Mouse (Mus musculus) kidney, embryonic 16.5 days (tissue): Measurements from ENCODE around the gene Fam160b1. TPM values are rescaled to one million over a fixed set of nuclear protein-coding genes. Genes with fewer than 3 reads are reported as not detected.

Experiments used
- ATAC-seq: fragments of 200-750 bp; cut with Nextera tagmentation; 2 replicates; pipeline ENCODE4 v1.8.0; 2017; ENCODE audit warnings: moderate TSS enrichment; ENCODE audit not compliant: low FRiP score, low TSS enrichment
- H3K27ac ChIP-seq: fragments of 300-500 bp; sonication (generic); 2 replicates; pipeline ENCODE4 v1.5.1; 2014; ENCODE audit warnings: low read length
- H3K27me3 ChIP-seq: fragments of 300-500 bp; sonication (generic); 2 replicates; pipeline ENCODE4 v1.6.1; 2014; ENCODE audit warnings: low read length, control low read depth, mixed read lengths; ENCODE audit not compliant: insufficient read depth
- H3K36me3 ChIP-seq: fragments of 300-500 bp; sonication (generic); 2 replicates; pipeline ENCODE4 v1.6.1; 2014; ENCODE audit warnings: low read length, control low read depth, mixed read lengths; ENCODE audit not compliant: insufficient read depth
- H3K4me1 ChIP-seq: fragments of 300-500 bp; sonication (generic); 2 replicates; pipeline ENCODE4 v1.6.1; 2014; ENCODE audit warnings: low read length, control low read depth, mixed read lengths; ENCODE audit not compliant: insufficient read depth
- H3K4me2 ChIP-seq: fragments of 300-500 bp; sonication (generic); replicated peaks from 2 replicates; pipeline ENCODE4 v1.6.1; 2014; ENCODE audit warnings: low read depth, low read length
- H3K4me3 ChIP-seq: fragments of 300-500 bp; sonication (generic); 2 replicates; pipeline ENCODE4 v1.5.1; 2014; ENCODE audit warnings: mild to moderate bottlenecking, low read length
- H3K9ac ChIP-seq: fragments of 300-500 bp; sonication (generic); replicated peaks from 2 replicates; pipeline ENCODE4 v1.6.1; 2014; ENCODE audit warnings: low read length
- H3K9me3 ChIP-seq: fragments of 300-500 bp; sonication (generic); 2 replicates; pipeline ENCODE4 v1.6.1; 2016; ENCODE audit warnings: low read length, control low read depth
- whole genome bisulfite sequencing: fragments of 180-500 bp; shearing (Covaris S2); extraction: QIAGEN DNeasy Blood & Tissue Kit; methylation state at CpG from one replicate; pipeline ENCODE4 v1.1.7; 2014; 5-methylcytosine and 5-hydroxymethylcytosine counted together
- polyA plus RNA-seq: library from polyadenylated mRNA; unstranded; fragments of >200 nt; fragmentation: Nextera tagmentation; extraction: Ambion mirVana; gene quantifications from 2 replicates; pipeline ENCODE4 v1.2.1, GENCODE M21; 2015

The Fam160b1 gene
- polyA plus RNA-seq, 1 experiment from 2014 or later, result 13.1 TPM

- H3K9me3 ChIP-seq, result no peaks in the 10 kb centered on the region
- H3K4me2 ChIP-seq, result peak overlapping the region; percentile 52
- H3K4me1 ChIP-seq, result peaks cover 74% of the 10 kb centered on the region
- H3K9ac ChIP-seq, result peak overlapping the region; percentile 52
- H3K27ac ChIP-seq, result peak overlapping the region; percentile 16; the same call in 1 of the 2 replicates
- H3K4me3 ChIP-seq, result peak overlapping the region; percentile 35
- ATAC-seq, result no peak
- no peaks in the 10 kb centered on the region for H3K36me3 ChIP-seq
- no peaks in the 10 kb centered on the region for H3K27me3 ChIP-seq
- WGBS, result 19% methylated on average over 7 of the region's 7 CpGs
These were observed 2.6 kb downstream of the Fam160b1 start for GRCm38 (mm10) chr19:57363076-57363475.

GRCm38 (mm10) chr19:57363538-57363937 lies 3.1 kb downstream of the Fam160b1 start:
- Histone ChIP-seq H3K27ac (no peak overlapping the region), H3K36me3 (peaks cover 1% of the 10 kb centered on the region; the same call in 1 of the 2 replicates), H3K4me1 (peaks cover 71% of the 10 kb centered on the region), H3K9ac (peak overlapping the region; percentile 52; the same call in 1 of the 2 replicates), H3K4me3 (no peak overlapping the region), H3K27me3 (no peaks in the 10 kb centered on the region), H3K9me3 (no peaks in the 10 kb centered on the region), H3K4me2 (peak overlapping the region; percentile 52)
- 88% methylated on average over 7 of the region's 7 CpGs for WGBS
- ATAC-seq, result no peak

DNA sequence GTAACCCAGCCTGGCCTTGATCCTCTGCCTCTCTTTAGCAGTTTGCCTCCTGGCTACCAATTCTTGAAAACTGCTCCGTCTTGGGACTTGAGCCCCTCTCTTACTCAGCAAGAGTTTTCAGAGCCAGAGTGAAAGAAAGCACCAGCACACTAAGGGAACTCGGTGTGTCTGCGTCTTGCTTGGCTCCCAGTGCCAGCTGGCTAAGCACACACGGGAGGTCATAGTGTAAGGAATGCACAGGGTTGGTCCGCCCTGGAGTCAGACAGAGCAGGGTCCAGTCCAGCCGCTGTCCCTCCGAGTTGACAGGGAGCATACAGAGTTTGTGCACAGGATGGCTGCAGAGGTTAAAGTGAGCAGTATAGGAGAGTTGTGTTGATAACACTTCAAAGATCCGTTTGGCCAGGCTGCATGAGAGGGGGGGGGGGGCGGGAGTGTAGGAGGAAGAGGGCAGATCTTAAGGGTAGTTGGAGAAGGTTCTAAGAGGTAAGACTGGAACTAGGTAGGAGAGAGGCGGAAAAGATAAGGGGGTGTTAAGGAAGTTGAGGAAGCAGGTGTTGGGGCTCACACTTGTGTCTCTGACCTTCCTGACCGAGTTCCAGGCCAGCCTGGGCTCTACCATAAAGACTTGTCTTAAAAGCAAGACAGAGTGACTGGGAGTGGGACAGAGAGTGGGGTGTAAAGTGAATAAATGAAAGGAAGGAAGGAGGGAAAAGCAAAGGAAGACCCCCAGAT lies 4.6 kb downstream of the Fam160b1 start:
- peak overlapping the region; percentile 22; the same call in 1 of the 2 replicates for H3K9ac ChIP-seq
- WGBS, result 22% methylated on average over 11 of the region's 11 CpGs
- ATAC-seq, result peak; percentile 18; the same call in 1 of the 2 replicates

GRCm38 (mm10) chr19:57366007-57366406 lies 5.5 kb downstream of the Fam160b1 start:
- 50% methylated on average over 8 of the region's 8 CpGs for WGBS
- Histone ChIP-seq H3K27me3 (no peaks in the 10 kb centered on the region), H3K9ac (no peak overlapping the region), H3K27ac (peak overlapping the region; percentile 5; the same call in 1 of the 2 replicates), H3K9me3 (no peaks in the 10 kb centered on the region), H3K36me3 (peaks cover 20% of the 10 kb centered on the region), H3K4me1 (peaks cover 54% of the 10 kb centered on the region), H3K4me2 (peak overlapping the region; percentile 0; the same call in 1 of the 2 replicates), H3K4me3 (no peak overlapping the region)
- no peak for ATAC-seq

More for the DNA sequence above, 4.6 kb downstream of the Fam160b1 start:
- Histone ChIP-seq H3K4me2 (peak overlapping the region; percentile 33), H3K27ac (peak overlapping the region; percentile 54), H3K4me1 (peaks cover 56% of the 10 kb centered on the region), H3K36me3 (peaks cover 17% of the 10 kb centered on the region), H3K27me3 (no peaks in the 10 kb centered on the region), H3K4me3 (no peak overlapping the region; the same call in 1 of the 2 replicates), H3K9me3 (no peaks in the 10 kb centered on the region)

GRCm38 (mm10) chr19:57366626-57367025 lies 6.1 kb downstream of the Fam160b1 start:
- Histone ChIP-seq H3K4me1 (peaks cover 54% of the 10 kb centered on the region), H3K27me3 (no peaks in the 10 kb centered on the region), H3K9ac (no peak overlapping the region), H3K4me2 (no peak overlapping the region), H3K36me3 (peaks cover 26% of the 10 kb centered on the region), H3K9me3 (no peaks in the 10 kb centered on the region), H3K27ac (peak overlapping the region; percentile 5; the same call in 1 of the 2 replicates), H3K4me3 (no peak overlapping the region)
- WGBS, result 60% methylated on average over 5 of the region's 5 CpGs
- no peak for ATAC-seq

DNA sequence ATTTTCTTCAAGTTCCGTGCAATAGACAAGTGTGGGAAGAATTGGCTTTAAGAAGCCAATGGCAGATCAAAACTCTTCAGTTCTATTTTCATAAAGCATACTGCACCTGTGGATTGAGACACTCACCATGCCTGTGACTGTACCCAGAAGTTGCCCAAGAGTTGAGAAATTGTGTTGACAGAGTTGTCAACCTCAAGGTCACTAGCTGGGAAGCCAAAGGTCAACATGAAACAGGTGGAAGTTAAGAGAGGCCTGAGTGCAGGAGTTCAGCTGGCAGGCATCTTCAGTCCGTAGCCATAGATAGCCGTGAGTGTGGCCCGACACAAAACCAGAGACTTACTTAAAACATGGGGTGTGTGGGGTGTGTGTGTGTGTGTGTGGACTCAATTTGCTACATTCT lies 6.7 kb downstream of the Fam160b1 start:
- Histone ChIP-seq H3K4me2 (no peak overlapping the region), H3K9me3 (no peaks in the 10 kb centered on the region), H3K9ac (no peak overlapping the region), H3K4me1 (peaks cover 54% of the 10 kb centered on the region), H3K27ac (no peak overlapping the region), H3K27me3 (no peaks in the 10 kb centered on the region), H3K4me3 (no peak overlapping the region), H3K36me3 (peaks cover 30% of the 10 kb centered on the region)
- ATAC-seq, result no peak
- WGBS, result 75% methylated on average over 4 of the region's 4 CpGs

DNA sequence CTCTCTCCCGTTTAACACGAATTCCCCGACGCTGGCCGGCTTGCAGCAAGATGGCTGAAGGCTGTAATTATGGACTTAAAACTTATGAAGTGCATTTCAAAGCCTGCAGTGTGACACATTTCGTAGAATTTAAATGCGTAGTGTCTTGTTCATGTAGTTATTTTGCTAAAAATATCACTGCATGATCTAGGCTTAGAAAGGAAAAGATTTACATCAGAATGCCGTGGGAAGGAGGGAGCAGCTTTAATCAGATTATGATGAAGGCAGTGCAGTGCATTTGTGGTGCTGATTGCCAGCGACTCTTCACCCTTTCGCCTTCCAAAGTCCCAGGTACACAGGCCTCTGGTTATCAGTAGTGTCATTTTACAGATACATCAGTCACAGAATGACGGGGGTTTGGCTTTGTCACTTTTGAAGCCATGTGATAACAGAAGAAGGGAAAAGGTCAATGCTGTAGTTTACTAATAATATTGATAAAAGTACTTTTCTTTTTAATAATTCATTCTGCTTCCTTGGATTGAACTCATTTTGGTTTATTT lies 7.4 kb downstream of the Fam160b1 start:
- Histone ChIP-seq H3K27ac (no peak overlapping the region), H3K27me3 (no peaks in the 10 kb centered on the region), H3K4me1 (peaks cover 49% of the 10 kb centered on the region), H3K4me2 (no peak overlapping the region), H3K4me3 (no peak overlapping the region), H3K9me3 (no peaks in the 10 kb centered on the region), H3K36me3 (peaks cover 37% of the 10 kb centered on the region), H3K9ac (no peak overlapping the region)
- 82% methylated on average over 11 of the region's 11 CpGs for WGBS
- no peak for ATAC-seq

DNA sequence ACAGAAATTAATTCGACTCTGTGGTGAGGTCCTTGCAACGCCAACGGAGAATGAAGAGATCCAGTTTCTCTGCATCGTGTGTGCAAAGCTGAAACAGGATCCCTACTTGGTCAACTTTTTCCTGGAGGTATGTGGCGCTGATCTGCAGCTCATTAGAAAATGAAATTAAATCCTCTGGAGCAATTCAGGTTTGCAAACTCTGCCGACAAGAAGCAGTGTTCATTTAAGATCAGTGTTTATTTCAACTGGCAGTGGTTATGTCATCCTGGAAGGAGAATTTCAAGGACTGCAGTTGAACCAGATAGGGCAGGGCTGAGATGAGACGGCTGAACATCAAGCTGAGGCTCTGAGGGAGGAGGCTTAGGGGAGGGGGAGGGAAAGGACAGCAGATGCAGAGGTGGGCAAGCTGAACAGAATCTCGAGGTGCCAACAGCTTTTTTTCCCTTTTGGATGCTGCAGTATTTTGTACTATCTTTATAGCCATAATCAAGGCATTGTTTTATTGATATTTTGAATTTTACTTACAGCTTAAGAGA lies 12.9 kb downstream of the Fam160b1 start:
- Histone ChIP-seq H3K9ac (no peak overlapping the region), H3K9me3 (no peaks in the 10 kb centered on the region), H3K4me1 (no peaks in the 10 kb centered on the region), H3K4me2 (no peak overlapping the region), H3K27me3 (no peaks in the 10 kb centered on the region), H3K36me3 (peaks cover 79% of the 10 kb centered on the region), H3K4me3 (no peak overlapping the region), H3K27ac (no peak overlapping the region)
- no peak for ATAC-seq
- 57% methylated on average over 8 of the region's 8 CpGs for WGBS

DNA sequence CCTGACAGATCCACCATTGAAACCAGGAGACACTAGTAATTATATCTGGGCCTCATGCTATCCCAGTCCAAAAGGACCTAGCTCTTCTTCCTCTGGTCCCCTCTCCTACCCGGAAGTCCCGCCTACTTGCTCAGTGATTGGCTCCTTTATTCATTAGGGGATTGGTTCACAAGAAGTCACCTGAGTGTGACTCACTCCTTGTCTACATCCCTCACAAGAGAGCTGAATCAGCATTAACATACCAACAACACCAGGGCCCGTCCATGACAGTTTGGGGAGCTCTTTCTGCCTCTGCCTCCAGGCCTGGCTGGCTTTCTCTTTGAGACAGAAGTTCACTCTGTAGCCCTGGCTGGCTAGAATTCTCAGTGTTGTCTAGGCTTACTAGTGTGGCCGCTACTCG lies 14.7 kb downstream of the Fam160b1 start:
- Histone ChIP-seq H3K9me3 (no peaks in the 10 kb centered on the region), H3K4me3 (no peak overlapping the region), H3K4me2 (no peak overlapping the region), H3K4me1 (no peaks in the 10 kb centered on the region), H3K36me3 (peaks cover 77% of the 10 kb centered on the region), H3K9ac (no peak overlapping the region), H3K27ac (no peak overlapping the region), H3K27me3 (no peaks in the 10 kb centered on the region)
- no peak for ATAC-seq
- WGBS, result 85% methylated on average over 5 of the region's 5 CpGs

DNA sequence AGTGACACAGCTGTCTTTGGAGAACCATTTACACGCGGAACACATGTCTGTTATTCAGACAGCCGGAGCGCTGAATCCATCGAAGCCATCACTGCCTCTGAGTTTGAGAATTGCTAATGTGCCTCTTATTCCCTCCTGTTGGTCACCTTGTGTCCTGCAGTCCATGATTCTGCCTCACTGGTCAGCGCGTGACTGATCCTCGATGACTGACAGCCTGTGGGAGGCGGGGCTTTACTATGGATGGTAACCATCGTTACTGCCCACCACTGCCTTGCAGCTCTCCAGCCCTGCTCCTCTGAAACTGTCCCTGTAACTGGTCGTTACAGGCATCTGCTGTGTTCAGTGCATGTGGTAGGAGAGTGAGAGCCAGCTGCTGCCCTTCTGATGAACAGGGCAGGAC lies 15.3 kb downstream of the Fam160b1 start:
- peaks cover 81% of the 10 kb centered on the region for H3K36me3 ChIP-seq
- ATAC-seq, result no peak
- H3K9me3 ChIP-seq, result no peaks in the 10 kb centered on the region
- no peak overlapping the region for H3K4me3 ChIP-seq
- no peaks in the 10 kb centered on the region for H3K27me3 ChIP-seq
- H3K4me2 ChIP-seq, result no peak overlapping the region
- H3K9ac ChIP-seq, result no peak overlapping the region
- WGBS, result 88% methylated on average over 11 of the region's 11 CpGs
- no peaks in the 10 kb centered on the region for H3K4me1 ChIP-seq
- H3K27ac ChIP-seq, result no peak overlapping the region
